ENCODE assay signal across 18 mouse cellular contexts in genomic region chr2:118870601-118871000, GRCm38 (mm10).
"Had no signal": no experiment of that assay in that cellular context is flagged by ENCODE, and none has a peak within 500 bp of the region (broad histone marks: within the 10 kb centered on the region; RNA-seq: fewer than 3 reads in every experiment).

No protein-coding gene starts in this region.

- DNase-seq: kidney, adult 18-20 months; kidney, adult 9 months; kidney, postnatal 14 days; kidney, postnatal 4 days; layer of hippocampus, adult 9-11 months; liver, embryonic 13.5 days; lung, adult 2 months; retina, postnatal 1 day; thymus, postnatal 25 days had no signal

- H3K4me2 ChIP-seq: liver, embryonic 13.5 days; midbrain, embryonic 13.5 days; neural tube, embryonic 13.5 days had no signal

- H3K4me1 ChIP-seq: liver, embryonic 13.5 days; megakaryocyte, embryonic 14.5 days; midbrain, embryonic 10.5 days; midbrain, embryonic 13.5 days; neural tube, embryonic 13.5 days had no signal

- H3K27ac ChIP-seq: left cerebral cortex, adult 2 months; liver, embryonic 13.5 days; midbrain, embryonic 10.5 days; midbrain, embryonic 13.5 days; neural tube, embryonic 13.5 days had no signal

- ATAC-seq: inflammation-experienced regulatory T-cells, adult 6 months; intestine, embryonic 16.5 days; midbrain, embryonic 13.5 days; midbrain, embryonic 16.5 days had no signal

- H3K9ac ChIP-seq: liver, embryonic 13.5 days; midbrain, embryonic 13.5 days; neural tube, embryonic 13.5 days had no signal

- H3K27me3 ChIP-seq: liver, embryonic 13.5 days; midbrain, embryonic 13.5 days; neural tube, embryonic 13.5 days had no signal

- H3K9me3 ChIP-seq: liver, embryonic 13.5 days; megakaryocyte, embryonic 14.5 days; midbrain, embryonic 10.5 days; midbrain, embryonic 13.5 days; neural tube, embryonic 13.5 days had no signal

- H3K4me3 ChIP-seq: left cerebral cortex, adult 2 months; liver, embryonic 13.5 days; megakaryocyte, embryonic 14.5 days; midbrain, embryonic 10.5 days; midbrain, embryonic 13.5 days; myocyte; neural tube, embryonic 13.5 days had no signal
